Mouse (Mus musculus) bone marrow, adult 2 months (tissue): ENCODE results near the gene Szt2.

Source experiments
- CTCF ChIP-seq: fragments of 200-500 bp; IDR thresholded peaks from 2 replicates; pipeline ENCODE4 v1.5.1; 2011; ENCODE audit warnings: low read length, control low read depth; ENCODE audit not compliant: control insufficient read depth, insufficient read depth
- POLR2A ChIP-seq: fragments of 200-500 bp; IDR thresholded peaks from 2 replicates; pipeline ENCODE4 v1.6.1; 2011; ENCODE audit warnings: low read depth, mild to moderate bottlenecking, control low read depth, low read length, borderline replicate concordance; ENCODE audit not compliant: control insufficient read depth

DNA sequence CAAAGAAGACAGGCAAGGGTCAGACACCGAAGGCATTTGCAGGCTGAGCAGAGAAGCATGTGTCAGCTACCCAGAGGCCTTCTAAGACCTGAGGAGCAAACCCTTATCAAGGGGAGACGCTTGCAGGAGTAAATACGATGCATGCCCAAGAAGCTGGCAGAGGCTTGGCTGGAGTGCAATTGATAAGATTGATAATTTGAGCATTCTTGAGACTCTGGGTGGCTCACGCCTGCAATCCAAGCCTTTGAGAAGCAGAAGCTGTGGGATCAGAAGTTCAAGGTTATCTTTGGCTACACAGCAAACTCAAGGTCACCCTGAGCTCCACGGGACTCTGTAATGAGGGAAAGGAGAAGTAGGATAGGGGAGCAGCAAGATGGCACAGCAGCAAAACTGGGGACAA is 7.2 kb downstream of the Szt2 start:
- TF ChIP-seq CTCF: no peak
- TF ChIP-seq POLR2A: no peak
